Mouse (Mus musculus) liver, adult 2 months (tissue): ENCODE measurements around the gene Krt10.

ENCODE experiments used
- CTCF ChIP-seq: fragments of 200-500 bp; IDR thresholded peaks from 2 replicates; pipeline ENCODE4 v1.5.1; 2011; ENCODE audit warnings: low read depth, low read length, control low read depth
- POLR2A ChIP-seq: fragments of 200-500 bp; IDR thresholded peaks from 2 replicates; pipeline ENCODE4 v1.6.1; 2011; ENCODE audit warnings: low read length, control low read depth; ENCODE audit not compliant: insufficient read depth; ENCODE audit errors: extremely low read depth

- TF ChIP-seq POLR2A (no peak), CTCF (no peak)
Measured at GRCm38 (mm10) chr11:99351004-99351403, 38.2 kb downstream of the Krt10 start, which contains the start of gene Krt27.
